Mouse (Mus musculus) hematopoietic multipotent progenitor cell, adult 10-12 weeks (in vitro differentiated cells): ENCODE measurements around the gene Slc6a20a. TPM values are rescaled to one million over a fixed set of nuclear protein-coding genes. Genes with fewer than 3 reads are reported as not detected.

ENCODE experiments used
- polyA plus RNA-seq: library from polyadenylated mRNA; stranded (reverse); fragments of >175 nt; gene quantifications from 2 replicates; pipeline ENCODE4 v1.2.3, GENCODE M21; 2012; ENCODE audit warnings: low replicate concordance

Slc6a20a gene
- 0.33 and 1.7 TPM in 2 replicates for polyA plus RNA-seq

DNA sequence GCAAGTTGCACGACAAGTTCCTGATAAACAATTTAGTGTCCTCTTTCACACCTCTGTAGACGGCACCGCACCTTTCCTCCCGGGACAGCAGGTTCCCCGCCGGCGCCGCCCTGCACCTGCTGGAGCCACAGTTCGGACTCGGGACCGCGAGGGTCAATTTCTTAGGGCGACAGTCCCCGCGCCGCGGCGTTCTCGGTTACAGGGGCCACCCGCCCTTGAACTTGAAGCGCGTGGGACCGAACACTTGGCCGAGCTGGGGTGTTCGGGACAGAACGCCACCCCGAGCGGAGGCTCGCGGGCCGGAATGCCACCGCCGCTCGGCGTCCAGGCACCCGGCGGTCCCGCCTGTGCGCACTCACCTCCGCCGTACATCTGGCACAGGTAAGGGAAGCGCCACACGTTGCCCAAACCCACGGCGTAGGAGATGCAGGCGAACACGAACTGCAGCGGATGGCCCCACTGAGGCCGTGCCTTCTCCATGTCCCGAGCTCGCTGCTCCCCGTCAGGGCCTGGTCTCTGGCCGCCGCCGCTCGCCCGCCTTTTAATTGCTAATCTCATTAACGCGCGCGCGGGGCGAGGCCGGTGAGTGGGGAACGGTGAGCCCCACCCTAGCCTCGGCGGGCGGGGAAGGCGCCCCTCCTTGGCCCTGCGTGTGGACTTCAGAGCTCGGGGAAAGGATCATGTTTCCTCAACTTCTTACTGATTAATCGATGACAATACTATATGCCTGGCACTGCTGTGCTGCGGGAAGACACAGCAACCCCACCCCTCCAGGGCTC, at the start of gene Slc6a20a, which contains the start of gene Ccr9:
Slc6a20a (minus strand) TSS at position 559 of the 779 bp plus-strand sequence.
Ccr9 (plus strand) TSS at position 113 of the 779 bp plus-strand sequence.

DNA sequence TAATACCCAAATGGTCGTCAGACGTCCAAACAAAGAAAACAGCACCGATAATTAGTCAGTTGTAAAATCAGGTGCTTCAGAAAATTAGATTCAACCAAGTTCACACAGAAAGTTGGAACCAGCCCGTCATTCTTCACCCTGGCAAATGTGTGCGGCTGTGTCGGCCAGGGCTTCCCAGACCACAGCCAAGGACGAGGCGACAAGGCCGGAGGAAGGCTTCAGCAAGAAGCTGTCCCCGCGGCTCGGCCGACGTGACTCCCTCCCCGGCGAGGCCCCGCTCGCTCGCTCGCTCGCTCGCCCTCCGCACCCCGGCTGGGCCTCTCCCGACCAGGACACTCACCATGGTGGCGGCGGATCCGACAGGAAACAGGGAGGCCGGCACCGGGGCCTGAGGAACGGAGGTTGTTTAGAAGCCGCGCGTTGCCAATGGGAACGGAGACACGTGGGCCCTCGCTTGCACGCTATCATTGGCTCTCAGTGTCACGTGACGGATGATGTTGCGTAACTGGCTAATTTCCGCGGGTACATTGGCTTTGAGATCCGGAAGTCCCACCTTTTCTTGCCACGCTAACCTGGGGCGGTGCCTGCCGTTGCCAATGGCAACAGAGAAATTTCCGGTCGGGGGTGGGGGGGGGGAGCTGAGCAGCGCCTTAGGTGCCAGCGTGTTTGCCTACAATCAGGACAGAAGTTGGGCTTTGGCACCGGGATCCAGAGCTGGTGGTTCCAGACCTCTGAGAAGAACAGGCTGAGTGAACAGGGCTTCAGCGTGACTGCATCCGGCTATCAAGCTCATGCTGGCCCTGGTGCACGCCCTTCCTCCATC, 38.7 kb upstream of the Slc6a20a start, which contains the start of gene Lztfl1:
Lztfl1 (minus strand) TSS at position 512 of the 823 bp plus-strand sequence.

DNA sequence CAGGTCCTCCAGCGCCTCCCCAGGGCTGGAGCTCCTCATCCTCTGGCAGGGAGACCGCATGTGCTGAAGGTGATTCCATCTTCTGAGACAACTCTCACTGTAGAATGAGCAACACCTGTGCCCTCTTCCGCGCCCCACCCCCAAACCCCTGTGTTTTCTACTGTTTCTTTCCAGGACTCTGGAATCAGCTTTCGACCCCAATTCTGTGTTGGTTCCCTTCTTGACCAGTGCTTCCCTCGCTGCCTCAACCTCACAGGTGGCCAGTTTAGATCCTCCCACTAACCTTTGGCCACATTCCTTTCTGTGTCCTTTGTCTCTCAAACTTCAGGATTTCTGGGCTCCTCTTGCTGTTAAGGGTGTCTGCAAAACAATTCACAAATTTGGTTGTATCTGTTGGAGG, 46.4 kb downstream of the Slc6a20a start, which contains the start of gene Slc6a20b:
Slc6a20b (minus strand) TSS at position 285 of the 400 bp plus-strand sequence.

Other genes with a start within 250 kb of the Slc6a20a start
- gene Limd1, start 200.2 kb downstream of the Slc6a20a start, polyA plus RNA-seq: 32.9 and 33.1 TPM in 2 replicates
- gene Sacm1l, start 149.1 kb downstream of the Slc6a20a start, polyA plus RNA-seq: 3.2 and 3.4 TPM in 2 replicates
- gene Slc6a20b, start 46.3 kb downstream of the Slc6a20a start, polyA plus RNA-seq: 0.05 TPM in 1 of 2 replicates, not detected in the other
- 2.6 and 4.5 TPM in 2 replicates for gene Ccr9, start 446 bp downstream of the Slc6a20a start, polyA plus RNA-seq
- 0.46 and 1.0 TPM in 2 replicates for gene Lztfl1, start 38.8 kb upstream of the Slc6a20a start, polyA plus RNA-seq
- 0.61 and 0.68 TPM in 2 replicates for gene Cxcr6, start 127.6 kb upstream of the Slc6a20a start, polyA plus RNA-seq
- 5.8 and 7.1 TPM in 2 replicates for gene Fyco1, start 173.0 kb upstream of the Slc6a20a start, polyA plus RNA-seq
- 0.17 and 0.71 TPM in 2 replicates for gene Xcr1, start 183.1 kb upstream of the Slc6a20a start, polyA plus RNA-seq